Mouse (Mus musculus) CH12.LX (cell line): ENCODE measurements around the gene Gnb1l.
A peak's percentile ranks its signal among the peaks of the same experiment; 100 is the strongest.

Experiments used
- CTCF ChIP-seq, 2 experiments: IDR thresholded peaks in 1 of 2; conservative IDR thresholded peaks in 1 of 2; 2 replicates each; pipeline ENCODE4 v1.5.1; 2011 to 2012; ENCODE audit warnings: low read depth in 2 of 2, low read length in 2 of 2, improper control_type of control experiment in 1 of 2, inconsistent platforms in 1 of 2, mild to moderate bottlenecking in 1 of 2, moderate library complexity in 1 of 2
- ELF1 ChIP-seq: IDR thresholded peaks from 2 replicates; pipeline ENCODE4 v1.6.1; 2014; ENCODE audit warnings: low read depth, mild to moderate bottlenecking, inconsistent platforms, low read length, improper control_type of control experiment
- MEF2A ChIP-seq: IDR thresholded peaks from 2 replicates; pipeline ENCODE4 v1.6.1; 2014; ENCODE audit warnings: low read depth, mild to moderate bottlenecking, inconsistent platforms, low read length, improper control_type of control experiment, borderline replicate concordance
- UBTF ChIP-seq: IDR thresholded peaks from 2 replicates; pipeline ENCODE4 v1.6.1; 2012; ENCODE audit warnings: low read depth, mild to moderate bottlenecking, inconsistent platforms, low read length, improper control_type of control experiment, moderate library complexity

- peak; percentile 63; the same call in 1 of the 2 replicates for TF ChIP-seq ELF1
- peak in 1 of 2 experiments; percentile 69; a peak in 2 of 4 replicates for TF ChIP-seq CTCF (conservative IDR thresholded peaks at IDR 0.05 in 1 of 2, IDR thresholded peaks at IDR 0.05 in 1 of 2; ENCODE audit: low read depth in 2 of 2, low read length in 2 of 2)
- TF ChIP-seq MEF2A = no peak
- TF ChIP-seq UBTF = peak; percentile 95
Observed at GRCm38 (mm10) chr16:18589804-18590790, 91.6 kb downstream of the Gnb1l start, which contains the start of gene Tbx1.
